Mouse (Mus musculus) kidney, adult 2 months (tissue): Measurements from ENCODE around the gene Clstn1.

Source experiments
- CTCF ChIP-seq: fragments of 200-500 bp; conservative IDR thresholded peaks from 2 replicates; pipeline ENCODE4 v1.5.1; 2011; ENCODE audit warnings: low read depth, mild to moderate bottlenecking, control low read depth, low read length, moderate library complexity, mixed read lengths; ENCODE audit not compliant: insufficient read depth, insufficient read length
- POLR2A ChIP-seq: fragments of 200-500 bp; IDR thresholded peaks from one replicate; pipeline ENCODE4 v1.6.1; 2011; ENCODE audit warnings: low read depth, low read length, control low read depth

GRCm38 (mm10) chr4:149564452-149565407, 21.5 kb upstream of the Clstn1 start:
- TF ChIP-seq CTCF (no peak; the same call in 1 of the 2 replicates), POLR2A (no peak)
